Mouse (Mus musculus): ENCODE measurements around the gene Olfr1247.
"Not testable (repeated sequence)": the region's sequence is repeated elsewhere in the genome, so short reads cannot be mapped to it uniquely, and the experiment has no call there.

Olfr1247 gene

GRCm38 (mm10) chr2:89614030-89614429 is at the start of gene Olfr1247:
Gene Olfr1247 (minus strand): TSS chr2:89614130.
- DNase-seq (ENCODE audit: low read depth) = no peak

DNA sequence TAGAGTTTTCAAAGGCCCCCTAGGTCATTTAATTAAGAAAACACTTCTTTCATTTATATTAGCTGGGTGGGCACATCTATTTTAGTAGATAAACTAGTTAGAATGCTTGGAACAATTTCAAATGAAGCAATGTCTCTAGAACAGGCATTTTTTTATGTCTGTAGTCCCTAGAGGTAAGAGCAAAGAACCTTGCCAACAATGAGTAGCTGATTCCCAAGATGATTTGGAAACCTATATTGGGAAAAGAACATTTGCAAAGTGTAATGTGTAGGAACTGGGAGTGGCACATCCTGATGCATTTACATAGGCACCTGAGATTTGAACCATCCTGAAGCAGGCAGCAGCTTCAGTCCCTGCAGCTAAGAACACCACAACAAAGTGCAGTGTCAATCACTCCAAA is 47.4 kb upstream of the Olfr1247 start, which contains the start of gene Olfr1250:
Olfr1250 (minus strand) TSS at position 101 of the 400 bp plus-strand sequence.
- no peak for DNase-seq (ENCODE audit: low read depth)

GRCm38 (mm10) chr2:89634883-89635282 is 21.0 kb upstream of the Olfr1247 start, which contains the start of gene Olfr1249:
Gene Olfr1249 (minus strand): TSS chr2:89634983.
- no peak for DNase-seq (ENCODE audit: low read depth)

GRCm38 (mm10) chr2:89618145-89618544 is 4.2 kb upstream of the Olfr1247 start, which contains the start of gene Olfr1248:
Gene Olfr1248 (minus strand): TSS chr2:89618245.
- not testable (repeated sequence) for DNase-seq (ENCODE audit: low read depth)

- no peak for DNase-seq (ENCODE audit: low read depth)
Measured at GRCm38 (mm10) chr2:89593057-89593456, 20.9 kb downstream of the Olfr1247 start, which contains the start of gene Olfr1246. Gene Olfr1246 (minus strand): TSS chr2:89593157.

GRCm38 (mm10) chr2:89578347-89578746 is 35.6 kb downstream of the Olfr1247 start, which contains the start of gene Olfr1245:
Gene Olfr1245 (minus strand): TSS chr2:89578447.
- no peak for DNase-seq (ENCODE audit: low read depth)

DNA sequence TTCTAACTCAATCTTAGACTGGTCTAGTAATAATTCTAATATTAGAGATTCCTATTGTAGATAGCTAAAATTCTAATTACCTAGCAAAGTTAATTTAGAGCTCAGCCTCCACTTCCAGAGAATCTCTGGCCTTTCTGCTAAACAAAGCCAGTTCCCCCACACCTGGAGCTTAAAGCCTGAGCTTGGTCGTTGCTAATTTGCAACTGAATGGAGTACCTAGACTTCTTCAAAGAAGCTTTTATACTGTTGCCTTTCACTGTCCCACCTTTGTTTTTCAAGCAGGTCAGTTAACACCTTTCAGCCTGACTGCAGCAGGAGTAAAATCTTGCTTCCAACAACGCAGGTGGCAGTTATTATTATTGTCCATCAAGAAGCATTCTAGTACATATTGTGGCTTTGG is 51.2 kb downstream of the Olfr1247 start:
- not testable (repeated sequence) for DNase-seq (ENCODE audit: low read depth)

Measured in c-Kit-positive CD71-negative TER-119-negative erythroid progenitor cells, embryonic 14.5 days (primary cell).